Mouse (Mus musculus): ENCODE results near the gene Spag8. TPM values are rescaled to one million over a fixed set of nuclear protein-coding genes. Genes with fewer than 3 reads are reported as not detected.

Spag8 gene
- total RNA-seq, 2 experiments from 2014 or later, result 0.95 to 1.6 TPM

DNA sequence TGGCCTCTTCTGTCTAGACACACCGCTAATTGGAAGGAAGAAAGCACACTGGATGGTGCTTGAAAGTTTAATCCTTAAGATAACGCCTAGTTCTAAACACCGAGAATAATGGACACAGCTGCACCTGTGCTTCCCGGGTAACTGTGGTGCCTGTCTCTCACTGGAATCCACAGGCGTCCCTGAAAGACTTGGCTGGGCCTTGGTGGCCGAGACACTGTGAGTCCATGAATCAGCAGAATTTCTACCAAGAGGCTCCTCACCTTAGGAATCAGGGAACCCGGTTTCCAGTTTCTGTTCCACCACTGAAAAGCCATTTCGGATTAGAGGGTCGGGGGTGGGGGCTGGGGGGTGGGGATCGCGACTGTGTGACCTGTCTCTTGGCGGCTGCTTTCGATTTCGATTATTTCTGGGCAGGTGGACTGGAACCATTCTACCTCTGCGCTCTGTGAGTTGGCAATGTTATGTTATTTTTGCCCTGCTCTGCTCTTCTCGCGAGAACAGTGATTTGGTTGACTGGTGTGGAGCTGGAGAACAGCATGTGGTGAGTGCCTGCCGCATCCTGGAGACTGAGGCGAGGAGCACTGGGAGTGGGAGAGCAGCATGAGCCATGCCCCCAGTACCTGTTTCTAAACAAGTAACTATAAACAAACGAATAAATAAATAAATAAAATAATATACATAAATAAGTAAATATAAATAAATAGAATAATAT lies 24.1 kb downstream of the Spag8 start:
- intact Hi-C loops (cut with DNase I), result no loop called here
- no peak for TF ChIP-seq CTCF (IDR thresholded peaks at IDR 0.05)
- Histone ChIP-seq H3K4me3 (no peak overlapping the region), H3K27ac (no peak overlapping the region)
- DNase-seq (ENCODE audit: extremely low spot score in 1 of 2, low spot score in 2 of 2), result no peak

- intact Hi-C loops (cut with DNase I), result no loop called here
- H3K4me3 ChIP-seq, result no peak overlapping the region
- DNase-seq (ENCODE audit: extremely low spot score in 1 of 2, low spot score in 2 of 2), result no peak
- no peak for TF ChIP-seq CTCF (IDR thresholded peaks at IDR 0.05)
- no peak overlapping the region for H3K27ac ChIP-seq
Observed at GRCm38 (mm10) chr4:43620146-43620778, 33.1 kb downstream of the Spag8 start.

DNA sequence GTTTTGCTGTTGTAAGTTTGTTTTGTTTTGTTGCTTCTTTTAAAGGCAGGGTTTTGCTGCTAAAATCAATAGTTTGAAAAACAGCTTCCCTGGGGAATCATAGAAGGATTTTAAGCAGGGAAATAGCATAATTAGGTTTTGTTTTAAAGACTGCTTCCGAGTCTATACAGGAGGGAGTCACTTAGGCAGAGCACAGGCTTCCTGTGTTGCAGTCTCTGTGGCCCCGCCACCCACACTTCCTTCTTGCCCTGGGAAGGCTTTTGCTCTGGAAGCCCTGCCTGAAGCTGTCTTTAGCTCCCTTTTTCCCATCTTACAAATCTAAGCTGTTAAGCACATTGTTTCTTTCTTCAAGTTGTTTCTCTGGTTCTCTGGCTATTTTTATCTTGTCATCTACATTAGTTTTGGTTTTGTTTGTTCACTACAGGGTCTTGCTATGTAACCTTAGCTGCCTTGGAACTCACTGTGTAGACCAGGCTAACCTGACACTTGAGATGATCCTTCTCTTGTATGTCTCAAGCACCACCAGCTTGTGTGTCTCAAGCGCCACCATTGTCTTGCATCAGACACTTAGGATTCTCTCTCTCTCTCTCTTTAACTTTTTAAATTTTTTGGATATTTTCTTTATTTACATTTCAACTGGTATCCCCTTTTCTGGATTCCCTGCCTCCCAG lies 40.2 kb downstream of the Spag8 start:
- TF ChIP-seq CTCF (IDR thresholded peaks at IDR 0.05), result no peak
- intact Hi-C loops (cut with DNase I), result no loop called here

DNA sequence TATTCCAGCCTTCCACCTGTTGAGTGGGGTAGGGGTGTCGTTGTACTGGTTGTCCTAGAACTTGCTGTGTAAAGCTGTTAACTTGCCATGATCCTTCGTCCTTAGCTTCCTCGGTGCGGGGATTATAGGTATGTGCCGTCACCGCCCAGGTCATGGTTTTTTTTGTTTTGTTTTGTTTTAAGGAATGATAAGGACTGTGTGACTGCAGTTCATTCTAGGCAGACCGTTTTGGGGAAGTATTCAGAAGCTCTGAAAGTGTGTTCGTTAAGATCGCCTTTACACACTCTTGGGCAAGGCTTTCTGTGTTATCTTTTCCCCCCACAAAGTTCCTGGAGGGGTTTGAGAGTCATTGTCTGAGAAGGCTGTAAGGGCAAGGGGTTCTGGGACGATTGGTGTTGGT lies 40.9 kb downstream of the Spag8 start:
- no peak overlapping the region for H3K27ac ChIP-seq
- intact Hi-C loops (cut with DNase I), result no loop called here
- DNase-seq (ENCODE audit: extremely low spot score in 1 of 2, low spot score in 2 of 2), result no peak
- no peak overlapping the region for H3K4me3 ChIP-seq
- no peak for TF ChIP-seq CTCF (IDR thresholded peaks at IDR 0.05)

More for the DNA sequence above, 40.2 kb downstream of the Spag8 start:
- Histone ChIP-seq H3K27ac (no peak overlapping the region), H3K4me3 (no peak overlapping the region)
- no peak for DNase-seq (ENCODE audit: extremely low spot score in 1 of 2, low spot score in 2 of 2)

GRCm38 (mm10) chr4:43604751-43605685 lies 48.4 kb downstream of the Spag8 start:
- intact Hi-C loops (cut with DNase I), result no loop called here
- TF ChIP-seq CTCF (IDR thresholded peaks at IDR 0.05), result no peak
- no peak overlapping the region for H3K27ac ChIP-seq
- H3K4me3 ChIP-seq, result no peak overlapping the region
- no peak for DNase-seq (ENCODE audit: extremely low spot score in 1 of 2, low spot score in 2 of 2)

DNA sequence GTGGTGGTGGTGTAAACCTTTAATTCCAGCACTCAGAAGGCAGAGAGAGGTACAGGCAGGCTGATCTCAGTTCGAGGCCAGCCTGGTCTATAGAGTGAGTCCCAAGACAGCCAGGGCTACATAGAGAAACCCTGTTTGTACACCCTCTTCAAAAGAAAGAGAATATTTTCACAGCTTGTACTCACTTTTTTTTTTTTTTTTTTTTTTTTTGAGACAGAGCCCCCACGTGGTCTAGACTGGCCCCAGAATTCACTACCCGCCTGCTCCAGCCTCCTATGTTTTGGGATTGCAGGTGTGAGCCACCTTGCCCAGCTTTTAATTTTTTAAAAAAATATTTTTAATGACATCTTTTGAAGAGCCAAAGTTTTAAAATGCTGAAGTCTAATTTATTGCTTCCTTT lies 49.3 kb downstream of the Spag8 start:
- intact Hi-C loops (cut with DNase I), result no loop called here
- no peak for TF ChIP-seq CTCF (IDR thresholded peaks at IDR 0.05)
- DNase-seq (ENCODE audit: extremely low spot score in 1 of 2, low spot score in 2 of 2), result no peak
- H3K4me3 ChIP-seq, result no peak overlapping the region
- H3K27ac ChIP-seq, result no peak overlapping the region

Small RNA genes lying within 50 kb of the gene (microRNA-seq; reads per million reads assigned to microRNA genes)
- 0 to 0.72 reads per million in 2 experiments for gene Gm25262

Other genes with a start within 250 kb of the Spag8 start
- 1 to 10 TPM in 1 of 2 experiments, under 1 TPM in 1; 0.68 to 1.3 TPM for gene Fam166b, start 224.5 kb downstream of the Spag8 start, total RNA-seq (2021)
- 100 to 1,000 TPM; 102 to 103 TPM for gene Tesk1, start 211.7 kb downstream of the Spag8 start, total RNA-seq (2021)
- 1 to 10 TPM; 1.1 to 1.4 TPM for gene Cd72, start 199.0 kb downstream of the Spag8 start, total RNA-seq (2021)
- gene Sit1, start 169.9 kb downstream of the Spag8 start, total RNA-seq (2021), result not detected
- 10 to 100 TPM; 28.1 to 31.8 TPM for gene Ccdc107, start 160.7 kb downstream of the Spag8 start, total RNA-seq (2021)
- 1 to 10 TPM in 1 of 2 experiments, under 1 TPM in 1; 0.41 to 1.7 TPM for gene Arhgef39, start 153.9 kb downstream of the Spag8 start, total RNA-seq (2021)
- gene Car9, start 146.6 kb downstream of the Spag8 start, total RNA-seq (2021), result not detected
- 1 to 10 TPM; 7.0 to 8.8 TPM for gene Tpm2, start 129.8 kb downstream of the Spag8 start, total RNA-seq (2021)
- gene Creb3, start 91.3 kb downstream of the Spag8 start, total RNA-seq (2021), result 10 to 100 TPM; 74.6 to 77.9 TPM
- gene Tln1, start 90.9 kb downstream of the Spag8 start, total RNA-seq (2021), result 10 to 100 TPM; 50.7 to 52.2 TPM
- gene Rgp1, start 74.9 kb downstream of the Spag8 start, total RNA-seq (2021), result 10 to 100 TPM; 49.6 to 55.4 TPM
- gene Gba2, start 74.7 kb downstream of the Spag8 start, total RNA-seq (2021), result 10 to 100 TPM; 69.2 to 70.6 TPM
- gene Msmp, start 69.1 kb downstream of the Spag8 start, total RNA-seq (2021), result not detected
- gene Npr2, start 21.7 kb downstream of the Spag8 start, total RNA-seq (2021), result 10 to 100 TPM; 60.9 to 62.0 TPM
- 10 to 100 TPM; 30.9 to 33.5 TPM for gene Hint2, start 2.9 kb upstream of the Spag8 start, total RNA-seq (2021)
- gene Tmem8b, start 15.4 kb upstream of the Spag8 start, total RNA-seq (2021), result 10 to 100 TPM; 63.1 to 66.2 TPM
- 1 to 10 TPM; 1.8 to 2.2 TPM for gene Fam221b, start 15.6 kb upstream of the Spag8 start, total RNA-seq (2021)
- gene Olfr70, start 47.2 kb upstream of the Spag8 start, total RNA-seq (2021), result not detected
- not detected for gene Olfr71, start 56.7 kb upstream of the Spag8 start, total RNA-seq (2021)
- gene Hrct1, start 73.6 kb upstream of the Spag8 start, total RNA-seq (2021), result 1 to 10 TPM in 1 of 2 experiments, under 1 TPM in 1; 0.87 to 1.1 TPM
- under 1 TPM; 0.63 to 1.00 TPM for gene Spaar, start 76.4 kb upstream of the Spag8 start, total RNA-seq (2021)
- not detected for gene Olfr159, start 117.4 kb upstream of the Spag8 start, total RNA-seq (2021)
- gene Olfr156, start 170.3 kb upstream of the Spag8 start, total RNA-seq (2021), result not detected
- not detected for gene Olfr157, start 186.6 kb upstream of the Spag8 start, total RNA-seq (2021)
- not detected for gene Olfr155, start 198.0 kb upstream of the Spag8 start, total RNA-seq (2021)
- 1 to 10 TPM; 7.6 to 8.6 TPM for gene Reck, start 221.9 kb upstream of the Spag8 start, total RNA-seq (2021)

Measured in left cerebral cortex, adult 2 months (tissue).